Mouse (Mus musculus) mesoderm, embryonic 11.5 days (tissue): ENCODE data around the gene Lrrc74a.

Source experiments
- DNase-seq: peaks from one replicate; pipeline ENCODE4 v3.0.0-alpha.2; 2012; ENCODE audit warnings: low read depth, low spot score

The Lrrc74a gene

DNA sequence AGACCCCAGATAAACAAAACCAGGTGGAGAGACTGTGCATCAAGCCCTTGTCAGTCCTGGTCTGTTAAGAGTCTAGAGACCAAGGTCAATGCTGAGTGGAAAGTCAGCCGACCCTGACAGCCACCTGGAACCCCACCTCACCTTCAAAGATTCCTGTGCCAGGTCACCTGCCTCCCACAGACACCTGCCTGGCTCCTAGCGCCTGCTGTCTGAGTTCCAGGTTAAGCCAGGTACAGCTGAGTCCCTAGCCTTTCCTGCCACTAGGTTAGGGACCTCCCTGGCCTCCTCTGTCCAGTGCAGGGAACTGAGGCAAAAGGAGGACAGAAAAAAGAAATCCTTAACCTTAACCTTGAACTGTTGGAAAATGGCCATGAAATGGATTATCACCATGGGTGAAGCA, 70.7 kb downstream of the Lrrc74a start:
- no peak for DNase-seq

DNA sequence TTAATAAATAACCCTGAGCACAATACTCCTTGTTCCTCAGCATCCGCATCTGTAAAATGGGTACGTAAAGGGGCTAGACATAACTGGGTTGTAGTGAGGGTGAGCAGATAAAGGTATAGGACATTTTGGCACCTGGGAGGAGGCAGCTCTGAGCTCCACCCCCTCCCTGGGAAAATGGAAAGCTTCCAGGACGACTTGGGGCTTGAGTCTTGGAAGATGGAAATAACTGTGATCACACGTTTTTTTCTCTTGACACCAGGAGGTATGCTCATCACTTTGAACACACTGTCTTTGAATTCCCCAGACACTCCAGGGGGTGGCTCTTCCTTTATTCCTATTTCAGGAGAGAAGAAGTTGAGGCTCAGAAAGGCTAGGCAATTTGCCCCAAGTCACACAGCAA, 71.1 kb downstream of the Lrrc74a start:
- DNase-seq: no peak

GRCm38 (mm10) chr12:86806031-86806922, 72.1 kb downstream of the Lrrc74a start:
- DNase-seq: peak; percentile 84

DNA sequence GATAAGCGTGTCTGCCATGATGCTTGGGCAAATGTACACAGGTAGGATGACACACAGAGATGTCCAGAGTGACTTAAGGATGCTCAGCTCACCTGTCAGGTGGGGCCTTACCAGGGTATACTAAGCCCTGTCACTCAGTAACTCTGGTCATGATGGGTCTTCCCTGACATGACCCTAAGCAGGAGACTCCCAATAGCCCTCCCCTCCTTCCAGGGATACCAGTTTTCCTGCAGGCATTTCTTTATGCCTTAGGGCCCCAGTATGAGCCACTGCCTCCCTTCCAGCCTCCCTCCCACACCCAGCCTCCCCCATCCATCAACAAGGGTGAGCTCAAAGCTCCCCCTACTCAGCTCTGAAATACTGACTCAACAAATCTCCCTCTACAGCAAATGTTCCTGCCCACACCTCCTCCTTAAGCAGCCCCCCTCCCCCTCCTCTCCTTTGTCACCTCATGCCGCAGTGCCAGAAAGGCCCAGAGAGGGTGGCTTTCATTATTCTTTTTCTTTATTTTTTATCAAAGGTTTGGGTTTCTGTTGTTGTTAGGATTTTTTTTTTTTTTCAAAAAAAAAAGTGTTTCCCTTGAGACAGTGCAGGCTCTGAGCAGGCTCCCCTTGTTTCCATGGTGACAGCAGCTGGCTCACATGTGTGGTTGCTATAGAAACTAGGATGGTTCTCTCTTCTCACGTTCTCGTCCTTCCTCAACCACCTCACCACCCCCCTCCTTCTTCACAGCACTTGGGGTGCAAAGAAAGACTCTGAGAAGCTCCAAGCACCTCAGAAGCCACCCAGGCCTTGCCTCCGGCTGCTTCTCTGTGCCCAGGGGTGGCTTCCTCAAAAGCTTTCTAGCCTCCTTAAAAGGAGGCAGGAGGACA, 73.0 kb downstream of the Lrrc74a start:
- peak; percentile 79 for DNase-seq

- DNase-seq: no peak
These were observed 73.6 kb downstream of the Lrrc74a start for GRCm38 (mm10) chr12:86807795-86808128.

- no peak for DNase-seq
These were observed 74.7 kb downstream of the Lrrc74a start for GRCm38 (mm10) chr12:86808856-86809255.

DNA sequence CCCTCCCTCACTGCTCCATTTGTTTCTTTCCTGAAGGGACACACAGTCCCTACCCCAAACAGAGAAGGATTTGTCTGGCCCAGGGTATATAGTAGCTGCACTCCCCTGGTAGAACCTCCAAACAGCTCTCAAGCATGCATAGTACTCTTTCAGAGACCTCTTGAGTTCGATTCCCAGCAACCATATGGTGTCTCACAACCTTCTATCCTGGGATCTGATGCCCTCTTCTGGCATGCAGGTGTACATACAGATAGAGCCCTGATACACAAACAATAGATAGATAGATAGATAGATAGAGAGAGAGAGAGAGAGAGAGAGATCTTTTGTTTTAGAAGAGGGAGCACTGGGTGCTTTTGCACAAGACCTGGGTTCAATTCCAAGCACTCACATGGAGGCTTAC, 75.9 kb downstream of the Lrrc74a start:
- DNase-seq: no peak

- DNase-seq: no peak
These were observed 76.7 kb downstream of the Lrrc74a start for GRCm38 (mm10) chr12:86810725-86811444.

DNA sequence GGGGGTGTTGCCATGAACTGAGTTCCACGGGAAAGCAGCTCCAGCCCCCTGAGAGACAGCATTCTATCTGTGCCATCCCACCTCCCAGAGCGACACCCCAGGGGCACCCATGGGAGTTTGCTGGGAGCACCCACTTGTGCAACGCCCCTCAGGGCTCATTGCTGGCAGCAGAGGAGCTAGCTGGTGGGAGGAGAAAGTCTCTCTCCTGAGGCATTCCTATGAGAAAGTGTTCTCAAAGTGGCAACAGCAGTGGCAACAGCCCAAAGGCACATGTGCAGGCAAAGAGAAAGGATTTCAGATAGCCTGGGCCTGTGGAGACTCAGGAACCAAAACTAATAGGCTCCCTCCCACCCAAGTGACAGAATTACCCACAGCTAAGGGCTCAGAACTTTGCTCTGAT, 78.6 kb downstream of the Lrrc74a start:
- no peak for DNase-seq
